Mouse (Mus musculus) CH12.LX (cell line): Measurements from ENCODE around the gene Ephb3.

Experiments used
- BHLHE40 ChIP-seq: IDR thresholded peaks from 2 replicates; pipeline ENCODE4 v1.6.1; 2011; ENCODE audit warnings: mild to moderate bottlenecking, low read depth, low read length, improper control_type of control experiment
- CTCF ChIP-seq, 2 experiments: IDR thresholded peaks in 1 of 2; conservative IDR thresholded peaks in 1 of 2; 2 replicates each; pipeline ENCODE4 v1.5.1; 2011 to 2012; ENCODE audit warnings: low read depth in 2 of 2, low read length in 2 of 2, improper control_type of control experiment in 1 of 2, inconsistent platforms in 1 of 2, mild to moderate bottlenecking in 1 of 2, moderate library complexity in 1 of 2
- NRF1 ChIP-seq: IDR thresholded peaks from 2 replicates; pipeline ENCODE4 v1.6.1; 2014; ENCODE audit warnings: low read depth, mild to moderate bottlenecking, inconsistent platforms, low read length, improper control_type of control experiment, moderate library complexity

DNA sequence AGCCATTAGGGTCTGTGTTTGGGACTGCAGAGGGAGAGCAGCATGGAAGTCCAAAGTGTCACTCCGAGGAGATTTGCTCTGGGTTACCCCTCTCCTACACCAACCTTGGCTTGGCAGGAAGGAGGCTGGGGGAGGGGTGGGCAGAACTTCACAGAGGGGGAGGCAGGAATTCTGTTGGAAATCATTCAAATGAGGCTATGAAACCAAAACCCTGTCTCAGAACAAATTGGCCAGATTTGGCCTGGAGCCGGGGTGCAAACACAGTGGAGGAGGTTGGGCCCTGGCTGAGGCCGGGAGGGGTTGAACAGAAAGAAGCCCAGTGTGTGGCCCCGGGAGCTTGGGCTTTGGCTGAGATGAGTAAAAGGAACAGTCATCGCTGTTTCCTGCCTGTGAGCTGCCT lies 34.2 kb downstream of the Ephb3 start:
- no peak for TF ChIP-seq CTCF (conservative IDR thresholded peaks at IDR 0.05 in 1 of 2, IDR thresholded peaks at IDR 0.05 in 1 of 2; ENCODE audit: low read depth in 2 of 2, low read length in 2 of 2)
- no peak for TF ChIP-seq NRF1
- no peak for TF ChIP-seq BHLHE40
